Comparison of ENCODE assay signal across 8 mouse cellular contexts in genomic region chr12:85194623-85195018, GRCm38 (mm10). TPM values are rescaled to one million over a fixed set of nuclear protein-coding genes. Genes with fewer than 3 reads are reported as not detected.
A peak's percentile ranks its signal among the peaks of the same experiment; 100 is the strongest.
DNase-seq lines count a peak whose midpoint lies in the region; ATAC-seq and TF ChIP-seq lines count a peak whose summit lies in the region.
"Had no signal": no experiment of that assay in that cellular context is flagged by ENCODE, and none has a peak within 500 bp of the region (broad histone marks: within the 10 kb centered on the region; RNA-seq: fewer than 3 reads in every experiment).

No protein-coding gene starts in this region.

- 29% methylated on average over 4 of the region's 4 CpGs for WGBS in lung, adult 2 months
- WGBS in heart, embryonic 15.5 days = 15% methylated on average over 4 of the region's 4 CpGs

- H3K4me1 ChIP-seq in lung, adult 2 months (ENCODE audit: control insufficient read depth, insufficient read depth, low read length) = peaks cover 5% of the 10 kb centered on the region
- peaks cover 46% of the 10 kb centered on the region for H3K4me1 ChIP-seq in heart, embryonic 15.5 days (replicated peaks)

- no peaks in the 10 kb centered on the region for H3K36me3 ChIP-seq in heart, embryonic 15.5 days
- H3K36me3 ChIP-seq: neural tube, embryonic 12.5 days had no signal

- TF ChIP-seq CTCF in lung, adult 2 months (IDR thresholded peaks at IDR 0.05; ENCODE audit: insufficient read depth, low read length) = no peak
- TF ChIP-seq CTCF in brain, embryonic 14.5 days (IDR thresholded peaks at IDR 0.05; ENCODE audit: borderline replicate concordance, extremely low read depth, insufficient read depth, insufficient read length) = no peak

- H3K9ac ChIP-seq in heart, embryonic 15.5 days = no peak overlapping the region
- H3K9ac ChIP-seq: neural tube, embryonic 12.5 days had no signal

- ATAC-seq in heart, embryonic 15.5 days (replicated peaks; ENCODE audit: insufficient number of reproducible peaks, insufficient read depth, low FRiP score, low read depth) = no peak; the same call in 1 of the 2 replicates

- H3K27ac ChIP-seq in heart, embryonic 15.5 days = peak overlapping the region; percentile 13; the same call in 1 of the 2 replicates
- H3K27ac ChIP-seq: neural tube, embryonic 12.5 days had no signal

- no peaks in the 10 kb centered on the region for H3K9me3 ChIP-seq in heart, embryonic 15.5 days (replicated peaks)
- H3K9me3 ChIP-seq: neural tube, embryonic 12.5 days had no signal

- no peak overlapping the region for H3K4me3 ChIP-seq in lung, adult 2 months (replicated peaks; ENCODE audit: extremely low read depth, low read depth, low read length)
- no peak overlapping the region for H3K4me3 ChIP-seq in heart, embryonic 15.5 days
- H3K4me3 ChIP-seq: neural tube, embryonic 12.5 days had no signal

- TF ChIP-seq POLR2A in lung, adult 2 months (IDR thresholded peaks at IDR 0.05; ENCODE audit: borderline replicate concordance, extremely low read depth, low read depth, low read length) = no peak
- no peak for TF ChIP-seq POLR2A in brain, embryonic 14.5 days (IDR thresholded peaks at IDR 0.05; ENCODE audit: borderline replicate concordance, extremely low read depth, insufficient read depth, insufficient read length, poor library complexity, severe bottlenecking)

- H3K4me2 ChIP-seq in heart, embryonic 15.5 days = 0 out of 2 replicates have a peak overlapping the region, but pooled peaks have one; percentile 5
- H3K4me2 ChIP-seq: neural tube, embryonic 12.5 days had no signal

- DNase-seq in lung, adult 18-20 months = peak; percentile 59 to 64
- no peak for DNase-seq in lung, adult 2 months
- peak; percentile 84 for DNase-seq in brain, embryonic 14.5 days (ENCODE audit: low read depth)
- DNase-seq in layer of hippocampus, adult 9-10 months (ENCODE audit: low spot score) = peak; percentile 22
- peak; percentile 77 for DNase-seq in ovary, postnatal 10 days (ENCODE audit: low spot score)
- no peak for DNase-seq in natural killer cell, adult 2 months (ENCODE audit: low spot score in 2 of 2)

- H3K27me3 ChIP-seq in heart, embryonic 15.5 days = no peaks in the 10 kb centered on the region
- H3K27me3 ChIP-seq: neural tube, embryonic 12.5 days had no signal

RNA-seq across cellular contexts. Expression of gene Pgf, which starts 17.0 kb away (rescaled TPM):
- 3.0 and 3.6 TPM in 2 replicates for polyA plus RNA-seq in lung, adult 2 months (2012; rRNA removed)
- 5.0 and 5.7 TPM in 2 replicates for polyA plus RNA-seq in brain, embryonic 14.5 days (2012; rRNA removed)
- 8.9 and 9.5 TPM in 2 replicates for polyA plus RNA-seq in heart, embryonic 15.5 days (2015; fragmentation: Nextera tagmentation; extraction: Ambion mirVana)

RNA-seq across cellular contexts. Expression of gene Eif2b2, which starts 24.7 kb away (rescaled TPM):
- 92.1 and 92.6 TPM in 2 replicates for polyA plus RNA-seq in lung, adult 2 months (2012; rRNA removed)
- polyA plus RNA-seq in brain, embryonic 14.5 days (2012; rRNA removed) = 118 and 154 TPM in 2 replicates
- 50.1 and 62.3 TPM in 2 replicates for polyA plus RNA-seq in heart, embryonic 15.5 days (2015; fragmentation: Nextera tagmentation; extraction: Ambion mirVana)

RNA-seq across cellular contexts. Expression of gene Rps6kl1, which starts 43.6 kb away (rescaled TPM):
- polyA plus RNA-seq in lung, adult 2 months (2012; rRNA removed) = 1.1 and 1.4 TPM in 2 replicates
- polyA plus RNA-seq in brain, embryonic 14.5 days (2012; rRNA removed) = 26.9 and 28.2 TPM in 2 replicates
- polyA plus RNA-seq in heart, embryonic 15.5 days (2015; fragmentation: Nextera tagmentation; extraction: Ambion mirVana) = 0.87 and 1.9 TPM in 2 replicates

Comparison
In these comparisons a context has a peak if more than half of its experiments do, and no peak if none do; other contexts are left out.
1. DNase-seq: peak in lung, adult 18-20 months (2 of 2), brain, embryonic 14.5 days (single experiment), layer of hippocampus, adult 9-10 months (single experiment) and ovary, postnatal 10 days (single experiment); none in lung, adult 2 months (single experiment) and natural killer cell, adult 2 months (0 of 2).